Mouse (Mus musculus): ENCODE data around the gene Unc119b. TPM values are rescaled to one million over a fixed set of nuclear protein-coding genes. Genes with fewer than 3 reads are reported as not detected.

Gene Unc119b
- total RNA-seq, 1 experiment: 27.5 TPM

DNA sequence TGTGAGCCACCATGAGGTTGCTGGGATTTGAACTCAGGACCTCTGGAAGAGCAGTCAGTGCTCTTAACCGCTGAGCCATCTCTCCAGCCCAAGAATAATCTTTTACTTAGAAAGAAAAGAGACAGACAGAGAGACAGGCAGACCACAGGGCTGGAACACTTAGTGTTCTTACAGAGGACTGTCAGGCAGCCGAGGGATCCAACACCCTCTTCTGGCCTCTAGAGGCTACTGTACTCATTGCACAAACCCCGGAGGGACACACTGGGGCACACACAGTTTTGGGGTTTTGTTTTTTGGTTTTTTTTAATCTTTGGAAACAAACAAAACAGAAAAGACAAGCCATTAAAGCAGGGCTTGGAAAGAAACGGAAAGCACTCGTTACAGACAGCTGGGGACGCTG lies 5.4 kb downstream of the Unc119b start:
- peaks cover 1 to 6% of the 10 kb centered on the region in 2 experiments; a peak in 2 of 4 replicates for H3K4me1 ChIP-seq (ENCODE audit: control insufficient read depth in 2 of 2, insufficient read depth in 2 of 2, low read length in 2 of 2, poor library complexity in 1 of 2)
- no peak for TF ChIP-seq MAFK (IDR thresholded peaks at IDR 0.05; ENCODE audit: insufficient read depth, low read depth, low read length)
- no peak for TF ChIP-seq CHD2 (IDR thresholded peaks at IDR 0.05; ENCODE audit: low read depth, low read length)
- no peak for TF ChIP-seq ZC3H11A (IDR thresholded peaks at IDR 0.05; ENCODE audit: borderline replicate concordance, low read depth, low read length)
- no peak for TF ChIP-seq HCFC1 (IDR thresholded peaks at IDR 0.05; ENCODE audit: borderline replicate concordance, insufficient read depth, low read length)
- TF ChIP-seq ZNF384 (IDR thresholded peaks at IDR 0.05; ENCODE audit: low read depth, low read length): no peak
- no peak overlapping the region for H3K9ac ChIP-seq (ENCODE audit: insufficient read depth, low read depth, low read length, poor library complexity, severe bottlenecking)
- DNase-seq (ENCODE audit: low read depth, low spot score): no peak
- in situ Hi-C loops (cut with MboI; ENCODE audit: low sequenced_read_pairs in 2 of 2, unreplicated experiment in 2 of 2): no loop called here
- no peak overlapping the region for H3K27ac ChIP-seq (ENCODE audit: insufficient read depth, low read depth, low read length, poor library complexity, severe bottlenecking)
- H3K36me3 ChIP-seq (ENCODE audit: control insufficient read depth, insufficient read depth, low read length, poor library complexity, severe bottlenecking): peaks cover 41% of the 10 kb centered on the region; the same call in 1 of the 2 replicates
- no peak overlapping the region for H3K4me3 ChIP-seq (ENCODE audit: insufficient read depth in 1 of 2, low read depth in 1 of 2, low read length in 2 of 2, poor library complexity in 1 of 2, severe bottlenecking in 1 of 2)
- no peaks in the 10 kb centered on the region for H3K9me3 ChIP-seq (ENCODE audit: control insufficient read depth, insufficient read depth, low read depth, low read length)

DNA sequence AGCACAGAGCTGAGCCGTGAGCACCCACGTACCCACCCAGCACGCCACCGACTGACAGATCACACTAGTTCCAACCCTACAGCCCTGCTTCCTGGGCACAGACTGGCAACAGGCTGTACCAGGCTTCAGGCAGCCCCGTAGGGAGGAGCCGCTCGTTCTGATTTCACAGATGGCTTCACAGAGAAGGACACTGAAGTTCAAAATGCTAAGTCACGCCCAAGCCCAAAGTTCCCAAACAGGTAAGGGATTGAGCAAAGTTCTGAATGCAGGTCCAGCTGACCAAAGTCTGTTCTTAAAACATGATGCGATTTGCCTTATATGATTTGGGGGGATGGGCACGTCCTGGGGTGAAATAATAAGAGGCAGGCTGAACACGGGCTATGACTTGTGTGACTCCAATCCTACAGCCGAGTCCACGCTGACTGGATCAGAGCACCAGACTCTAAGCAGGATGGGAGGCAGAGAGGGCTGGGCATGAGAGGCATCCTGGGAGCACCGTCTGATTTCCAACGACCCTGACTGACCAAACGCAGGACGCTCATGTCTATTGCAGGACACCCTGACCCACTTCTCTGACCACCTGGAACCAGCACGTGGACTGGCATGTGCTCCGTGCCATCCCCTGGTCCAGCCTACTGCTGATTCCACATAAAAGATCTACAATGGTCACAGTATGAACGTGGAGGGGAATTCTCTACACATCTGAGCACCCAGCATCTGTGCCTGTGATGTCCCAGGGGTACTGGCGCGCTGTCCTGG lies 7.2 kb downstream of the Unc119b start:
- no peak for DNase-seq (ENCODE audit: low read depth, low spot score)
- H3K36me3 ChIP-seq (ENCODE audit: control insufficient read depth, insufficient read depth, low read length, poor library complexity, severe bottlenecking): peaks cover 47% of the 10 kb centered on the region
- H3K9me3 ChIP-seq (ENCODE audit: control insufficient read depth, insufficient read depth, low read depth, low read length): no peaks in the 10 kb centered on the region
- TF ChIP-seq ZNF384 (IDR thresholded peaks at IDR 0.05; ENCODE audit: low read depth, low read length): no peak
- no peak for TF ChIP-seq HCFC1 (IDR thresholded peaks at IDR 0.05; ENCODE audit: borderline replicate concordance, insufficient read depth, low read length)
- no peak for TF ChIP-seq CHD2 (IDR thresholded peaks at IDR 0.05; ENCODE audit: low read depth, low read length)
- TF ChIP-seq ZC3H11A (IDR thresholded peaks at IDR 0.05; ENCODE audit: borderline replicate concordance, low read depth, low read length): no peak
- no peak for TF ChIP-seq MAFK (IDR thresholded peaks at IDR 0.05; ENCODE audit: insufficient read depth, low read depth, low read length)
- peaks cover 1 to 3% of the 10 kb centered on the region in 2 experiments; a peak in 1 of 4 replicates for H3K4me1 ChIP-seq (ENCODE audit: control insufficient read depth in 2 of 2, insufficient read depth in 2 of 2, low read length in 2 of 2, poor library complexity in 1 of 2)
- H3K9ac ChIP-seq (ENCODE audit: insufficient read depth, low read depth, low read length, poor library complexity, severe bottlenecking): no peak overlapping the region; the same call in 1 of the 2 replicates
- no peak overlapping the region for H3K4me3 ChIP-seq (ENCODE audit: insufficient read depth in 1 of 2, low read depth in 1 of 2, low read length in 2 of 2, poor library complexity in 1 of 2, severe bottlenecking in 1 of 2)
- in situ Hi-C loops (cut with MboI; ENCODE audit: low sequenced_read_pairs in 2 of 2, unreplicated experiment in 2 of 2): no loop called here
- H3K27ac ChIP-seq (ENCODE audit: insufficient read depth, low read depth, low read length, poor library complexity, severe bottlenecking): no peak overlapping the region

DNA sequence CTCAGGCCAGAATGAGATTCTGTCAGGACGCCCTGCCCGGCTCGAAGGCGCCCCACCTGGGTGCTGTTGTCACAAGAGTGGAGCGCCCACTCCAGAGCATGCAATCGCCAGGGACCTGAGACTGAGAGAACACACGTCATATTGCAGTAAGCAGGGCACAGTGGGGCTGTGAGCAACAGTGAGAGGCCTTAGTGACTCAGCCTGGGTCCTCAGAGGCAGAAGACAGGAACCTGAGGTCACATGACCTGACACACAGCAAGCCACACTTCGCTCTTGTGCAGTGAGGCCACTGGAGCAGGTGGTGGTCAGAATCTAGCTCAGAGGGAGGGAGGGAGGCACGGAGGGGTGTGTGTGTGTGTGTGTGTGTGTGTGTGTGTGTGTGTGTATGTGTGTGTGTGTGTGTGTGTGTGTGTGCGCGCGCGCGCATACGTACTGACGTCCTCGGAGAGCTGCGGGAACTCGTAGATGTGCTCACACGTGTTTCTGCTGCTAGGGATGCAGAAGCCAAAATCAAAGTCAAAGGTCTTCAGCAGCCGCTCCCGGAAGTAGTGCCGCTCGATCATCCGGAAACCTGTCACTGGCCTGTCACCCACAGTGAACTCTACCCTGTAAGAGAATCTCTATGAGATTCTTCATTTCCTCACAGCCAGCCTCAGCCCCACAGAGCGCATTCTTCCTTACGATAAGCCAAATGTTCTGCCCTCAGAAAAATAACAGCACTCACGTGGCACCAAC lies 8.0 kb downstream of the Unc119b start:
- no peak for TF ChIP-seq CHD2 (IDR thresholded peaks at IDR 0.05; ENCODE audit: low read depth, low read length)
- TF ChIP-seq MAFK (IDR thresholded peaks at IDR 0.05; ENCODE audit: insufficient read depth, low read depth, low read length): no peak
- no peak for TF ChIP-seq HCFC1 (IDR thresholded peaks at IDR 0.05; ENCODE audit: borderline replicate concordance, insufficient read depth, low read length)
- no peak for TF ChIP-seq ZC3H11A (IDR thresholded peaks at IDR 0.05; ENCODE audit: borderline replicate concordance, low read depth, low read length)
- no peak for TF ChIP-seq ZNF384 (IDR thresholded peaks at IDR 0.05; ENCODE audit: low read depth, low read length)
- Histone ChIP-seq H3K9ac (ENCODE audit: insufficient read depth, low read depth, low read length, poor library complexity, severe bottlenecking) (no peak overlapping the region; the same call in 1 of the 2 replicates), H3K4me1 (ENCODE audit: control insufficient read depth in 2 of 2, insufficient read depth in 2 of 2, low read length in 2 of 2, poor library complexity in 1 of 2) (peaks cover 1 to 3% of the 10 kb centered on the region in 2 experiments; a peak in 1 of 4 replicates), H3K27ac (ENCODE audit: insufficient read depth, low read depth, low read length, poor library complexity, severe bottlenecking) (no peak overlapping the region), H3K9me3 (ENCODE audit: control insufficient read depth, insufficient read depth, low read depth, low read length) (no peaks in the 10 kb centered on the region), H3K4me3 (ENCODE audit: insufficient read depth in 1 of 2, low read depth in 1 of 2, low read length in 2 of 2, poor library complexity in 1 of 2, severe bottlenecking in 1 of 2) (no peak overlapping the region), H3K36me3 (ENCODE audit: control insufficient read depth, insufficient read depth, low read length, poor library complexity, severe bottlenecking) (peaks cover 47% of the 10 kb centered on the region)
- no peak for DNase-seq (ENCODE audit: low read depth, low spot score)
- in situ Hi-C loops (cut with MboI; ENCODE audit: low sequenced_read_pairs in 2 of 2, unreplicated experiment in 2 of 2): no loop called here

- Histone ChIP-seq H3K4me1 (ENCODE audit: control insufficient read depth in 2 of 2, insufficient read depth in 2 of 2, low read length in 2 of 2, poor library complexity in 1 of 2) (peaks cover 1 to 3% of the 10 kb centered on the region in 2 experiments; a peak in 1 of 4 replicates), H3K27ac (ENCODE audit: insufficient read depth, low read depth, low read length, poor library complexity, severe bottlenecking) (no peak overlapping the region), H3K4me3 (ENCODE audit: insufficient read depth in 1 of 2, low read depth in 1 of 2, low read length in 2 of 2, poor library complexity in 1 of 2, severe bottlenecking in 1 of 2) (no peak overlapping the region), H3K36me3 (ENCODE audit: control insufficient read depth, insufficient read depth, low read length, poor library complexity, severe bottlenecking) (peaks cover 47% of the 10 kb centered on the region), H3K9me3 (ENCODE audit: control insufficient read depth, insufficient read depth, low read depth, low read length) (no peaks in the 10 kb centered on the region), H3K9ac (ENCODE audit: insufficient read depth, low read depth, low read length, poor library complexity, severe bottlenecking) (no peak overlapping the region)
- TF ChIP-seq ZC3H11A (IDR thresholded peaks at IDR 0.05; ENCODE audit: borderline replicate concordance, low read depth, low read length) (peak; percentile 53; the same call in 1 of the 2 replicates), CHD2 (IDR thresholded peaks at IDR 0.05; ENCODE audit: low read depth, low read length) (no peak)
- in situ Hi-C loops (cut with MboI; ENCODE audit: low sequenced_read_pairs in 2 of 2, unreplicated experiment in 2 of 2): no loop called here
- DNase-seq (ENCODE audit: low read depth, low spot score): no peak
Observed at GRCm38 (mm10) chr5:115125211-115125871, 9.4 kb downstream of the Unc119b start.
